Mouse (Mus musculus) embryonic facial prominence, embryonic 12.5 days (tissue): ENCODE measurements around the gene 1700001C19Rik. TPM values are rescaled to one million over a fixed set of nuclear protein-coding genes. Genes with fewer than 3 reads are reported as not detected.
A peak's percentile ranks its signal among the peaks of the same experiment; 100 is the strongest.
"Not testable (repeated sequence)": the region's sequence is repeated elsewhere in the genome, so short reads cannot be mapped to it uniquely, and the experiment has no call there.

ENCODE experiments used
- ATAC-seq: fragments of 200-750 bp; cut with Nextera tagmentation; 2 replicates; pipeline ENCODE4 v1.8.0; 2017; ENCODE audit not compliant: insufficient number of reproducible peaks, insufficient read depth, low FRiP score, low TSS enrichment
- H3K27ac ChIP-seq: fragments of 300-500 bp; sonication (generic); 2 replicates; pipeline ENCODE4 v1.5.1; 2016; ENCODE audit warnings: mild to moderate bottlenecking
- H3K27me3 ChIP-seq: fragments of 300-500 bp; sonication (generic); 2 replicates; pipeline ENCODE4 v1.6.1; 2016; ENCODE audit warnings: mild to moderate bottlenecking, moderate library complexity
- H3K36me3 ChIP-seq: fragments of 300-500 bp; sonication (generic); 2 replicates; pipeline ENCODE4 v1.6.1; 2016; ENCODE audit warnings: mild to moderate bottlenecking
- H3K4me1 ChIP-seq: fragments of 300-500 bp; sonication (generic); 2 replicates; pipeline ENCODE4 v1.6.1; 2016
- H3K4me2 ChIP-seq: fragments of 300-500 bp; sonication (generic); replicated peaks from 2 replicates; pipeline ENCODE4 v1.6.1; 2016; ENCODE audit warnings: mild to moderate bottlenecking, moderate library complexity
- H3K4me3 ChIP-seq: fragments of 300-500 bp; sonication (generic); 2 replicates; pipeline ENCODE4 v1.5.1; 2016; ENCODE audit warnings: mild to moderate bottlenecking
- H3K9ac ChIP-seq: fragments of 300-500 bp; sonication (generic); 2 replicates; pipeline ENCODE4 v1.6.1; 2016; ENCODE audit warnings: mild to moderate bottlenecking, moderate library complexity
- H3K9me3 ChIP-seq: fragments of 300-500 bp; sonication (generic); 2 replicates; pipeline ENCODE4 v1.6.1; 2016; ENCODE audit warnings: mild to moderate bottlenecking, moderate library complexity
- WGBS: fragments of 180-500 bp; shearing (Covaris S2); methylation state at CpG from one replicate; pipeline ENCODE4 v1.1.7; 2016; 5-methylcytosine and 5-hydroxymethylcytosine counted together
- polyA plus RNA-seq: library from polyadenylated mRNA; unstranded; fragments of >200 nt; fragmentation: Nextera tagmentation; extraction: Ambion mirVana; gene quantifications from 2 replicates; pipeline ENCODE4 v1.2.1, GENCODE M21; 2016

1700001C19Rik gene
- polyA plus RNA-seq, 1 experiment from 2014 or later: 0.41 TPM

- Histone ChIP-seq H3K9me3 (no peaks in the 10 kb centered on the region), H3K27ac (0 out of 2 replicates have a peak overlapping the region, but pooled peaks have one; percentile 11), H3K36me3 (no peaks in the 10 kb centered on the region), H3K4me2 (no peak overlapping the region), H3K9ac (no peak overlapping the region), H3K4me3 (no peak overlapping the region), H3K4me1 (peaks cover 5% of the 10 kb centered on the region; the same call in 1 of the 2 replicates), H3K27me3 (no peaks in the 10 kb centered on the region)
- ATAC-seq: no peak
- 78% methylated on average over 6 of the region's 6 CpGs for WGBS
Measured at GRCm38 (mm10) chr17:47424186-47424585, 13.0 kb downstream of the 1700001C19Rik start.

- not testable (repeated sequence) for ATAC-seq, H3K27ac ChIP-seq, H3K9me3 ChIP-seq, H3K9ac ChIP-seq, H3K27me3 ChIP-seq, H3K4me1 ChIP-seq, H3K36me3 ChIP-seq, H3K4me3 ChIP-seq, H3K4me2 ChIP-seq
- 86% methylated on average over 1 of the region's 1 CpGs for WGBS
Measured at GRCm38 (mm10) chr17:47422616-47423015, 14.6 kb downstream of the 1700001C19Rik start.

- Histone ChIP-seq H3K27ac (no peak overlapping the region), H3K9me3 (no peaks in the 10 kb centered on the region), H3K9ac (no peak overlapping the region), H3K4me2 (no peak overlapping the region), H3K36me3 (no peaks in the 10 kb centered on the region), H3K4me1 (no peaks in the 10 kb centered on the region), H3K27me3 (no peaks in the 10 kb centered on the region), H3K4me3 (no peak overlapping the region)
- ATAC-seq: no peak
- WGBS: 76% methylated on average over 3 of the region's 3 CpGs
Measured at GRCm38 (mm10) chr17:47421566-47421965, 15.6 kb downstream of the 1700001C19Rik start.

GRCm38 (mm10) chr17:47420195-47420594 lies 17.0 kb downstream of the 1700001C19Rik start:
- H3K9me3 ChIP-seq: no peaks in the 10 kb centered on the region
- ATAC-seq: no peak
- 74% methylated on average over 2 of the region's 2 CpGs for WGBS

GRCm38 (mm10) chr17:47409897-47410861 lies 27.0 kb downstream of the 1700001C19Rik start:
- H3K4me1 ChIP-seq, H3K36me3 ChIP-seq, ATAC-seq, H3K9me3 ChIP-seq, H3K27ac ChIP-seq: not testable (repeated sequence)
- WGBS: 3% methylated on average over 74 of the region's 74 CpGs
- Histone ChIP-seq H3K4me2 (peak overlapping the region; percentile 65), H3K27me3 (peaks cover 35% of the 10 kb centered on the region), H3K4me3 (peak overlapping the region; percentile 39), H3K9ac (peak overlapping the region; percentile 41; the same call in 1 of the 2 replicates)

More at GRCm38 (mm10) chr17:47420195-47420594, 17.0 kb downstream of the 1700001C19Rik start:
- Histone ChIP-seq H3K4me2 (no peak overlapping the region), H3K4me1 (no peaks in the 10 kb centered on the region), H3K27ac (no peak overlapping the region), H3K36me3 (no peaks in the 10 kb centered on the region), H3K27me3 (no peaks in the 10 kb centered on the region), H3K4me3 (no peak overlapping the region), H3K9ac (no peak overlapping the region)

GRCm38 (mm10) chr17:47408558-47408898 lies 28.6 kb downstream of the 1700001C19Rik start:
- Histone ChIP-seq H3K36me3 (no peaks in the 10 kb centered on the region), H3K27ac (no peak overlapping the region), H3K4me1 (no peaks in the 10 kb centered on the region), H3K9me3 (no peaks in the 10 kb centered on the region), H3K4me3 (no peak overlapping the region), H3K27me3 (peaks cover 27% of the 10 kb centered on the region), H3K4me2 (no peak overlapping the region), H3K9ac (no peak overlapping the region)
- 0 out of 2 replicates have a peak, but pooled peaks have one; percentile 16 for ATAC-seq
- 26% methylated on average over 8 of the region's 8 CpGs for WGBS

GRCm38 (mm10) chr17:47407717-47408557 lies 29.2 kb downstream of the 1700001C19Rik start:
- 51% methylated on average over 10 of the region's 10 CpGs for WGBS
- H3K27me3 ChIP-seq: peaks cover 21% of the 10 kb centered on the region
- no peak for ATAC-seq
- no peaks in the 10 kb centered on the region for H3K4me1 ChIP-seq
- no peak overlapping the region for H3K4me3 ChIP-seq
- no peaks in the 10 kb centered on the region for H3K36me3 ChIP-seq
- no peaks in the 10 kb centered on the region for H3K9me3 ChIP-seq
- no peak overlapping the region for H3K9ac ChIP-seq
- H3K27ac ChIP-seq: no peak overlapping the region
- no peak overlapping the region for H3K4me2 ChIP-seq

- H3K27me3 ChIP-seq: peaks cover 25% of the 10 kb centered on the region
- WGBS: 36% methylated on average over 10 of the region's 10 CpGs
- ATAC-seq: no peak
Measured at GRCm38 (mm10) chr17:47400451-47400850, 36.7 kb downstream of the 1700001C19Rik start, which contains the start of gene Guca1a. Gene Guca1a (minus strand): TSS chr17:47400584.

GRCm38 (mm10) chr17:47399091-47399490 lies 38.1 kb downstream of the 1700001C19Rik start:
- Histone ChIP-seq H3K4me3 (no peak overlapping the region), H3K4me1 (0 out of 2 replicates have a peak, but pooled peaks cover 3% of the 10 kb centered on the region), H3K27me3 (peaks cover 37% of the 10 kb centered on the region), H3K36me3 (no peaks in the 10 kb centered on the region), H3K4me2 (no peak overlapping the region), H3K9ac (no peak overlapping the region), H3K9me3 (no peaks in the 10 kb centered on the region), H3K27ac (no peak overlapping the region)
- no peak for ATAC-seq
- 90% methylated on average over 8 of the region's 8 CpGs for WGBS

More at GRCm38 (mm10) chr17:47400451-47400850, 36.7 kb downstream of the 1700001C19Rik start, which contains the start of gene Guca1a:
- Histone ChIP-seq H3K27ac (no peak within 1 kb of the TSS), H3K4me2 (no peak within 1 kb of the TSS), H3K36me3 (no peaks in the 10 kb centered on the region), H3K4me1 (0 out of 2 replicates have a peak, but pooled peaks cover 2% of the 10 kb centered on the region), H3K9ac (no peak within 1 kb of the TSS), H3K9me3 (no peaks in the 10 kb centered on the region), H3K4me3 (no peak within 1 kb of the TSS)

- Histone ChIP-seq H3K4me2 (peak overlapping the region; percentile 45), H3K27ac (no peak overlapping the region), H3K27me3 (peaks cover 40% of the 10 kb centered on the region), H3K4me1 (0 out of 2 replicates have a peak, but pooled peaks cover 3% of the 10 kb centered on the region), H3K9ac (no peak overlapping the region), H3K9me3 (no peaks in the 10 kb centered on the region), H3K4me3 (peak overlapping the region; percentile 21; the same call in 1 of the 2 replicates), H3K36me3 (no peaks in the 10 kb centered on the region)
- WGBS: 3% methylated on average over 18 of the region's 20 CpGs
- peak; percentile 74; the same call in 1 of the 2 replicates for ATAC-seq
Measured at GRCm38 (mm10) chr17:47395376-47395913, 41.7 kb downstream of the 1700001C19Rik start.
